Mouse (Mus musculus) adrenal gland, adult 2 months (tissue): ENCODE data around the gene Gm382. TPM values are rescaled to one million over a fixed set of nuclear protein-coding genes. Genes with fewer than 3 reads are reported as not detected.

ENCODE experiments used
- DNase-seq: peaks from one replicate; pipeline ENCODE4 v3.0.0; 2021
- long read RNA-seq: library from polyadenylated mRNA; stranded (forward); transcript quantifications from one replicate; pipeline ENCODE4 v2.0.0, GENCODE M21; 2021
- polyA plus RNA-seq: library from polyadenylated mRNA; depleted of rRNA; stranded (reverse); fragments of >200 nt; gene quantifications from 2 replicates; pipeline ENCODE4 v1.2.3, GENCODE M21; 2012; rRNA removed
- total RNA-seq, 2 experiments: library from RNA; stranded (reverse); gene quantifications; 2 replicates each; pipeline ENCODE4 v1.2.3; 2021

Gene Gm382
- total RNA-seq (not detected), polyA plus RNA-seq (not detected in 2 replicates)
- long read RNA-seq, result 0 reads

- no peak for DNase-seq
These were observed at the start of gene Gm382 for GRCm38 (mm10) chrX:127039672-127040071. Gene Gm382 (plus strand): TSS chrX:127039972.

GRCm38 (mm10) chrX:127070179-127070578 is 30.4 kb downstream of the Gm382 start:
- no peak for DNase-seq

DNA sequence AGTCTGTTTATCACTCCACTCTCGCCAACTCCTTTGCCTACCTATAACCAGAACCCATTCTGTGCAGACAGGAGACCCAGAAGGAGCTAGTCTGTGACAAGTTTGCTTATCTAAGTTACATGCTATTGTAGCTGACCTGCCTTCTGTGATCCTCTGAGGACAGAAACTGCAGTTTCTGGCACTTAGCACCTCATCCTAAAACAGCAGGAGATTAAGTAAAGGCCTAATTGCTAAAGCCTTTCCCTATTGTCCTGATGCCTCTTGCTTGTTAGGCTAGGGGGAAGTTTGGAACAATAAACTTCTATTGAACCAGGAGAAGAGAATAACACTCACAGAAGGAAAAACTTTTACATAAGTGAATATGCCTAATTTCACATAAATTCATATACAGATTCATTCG is 51.5 kb downstream of the Gm382 start:
- no peak for DNase-seq

DNA sequence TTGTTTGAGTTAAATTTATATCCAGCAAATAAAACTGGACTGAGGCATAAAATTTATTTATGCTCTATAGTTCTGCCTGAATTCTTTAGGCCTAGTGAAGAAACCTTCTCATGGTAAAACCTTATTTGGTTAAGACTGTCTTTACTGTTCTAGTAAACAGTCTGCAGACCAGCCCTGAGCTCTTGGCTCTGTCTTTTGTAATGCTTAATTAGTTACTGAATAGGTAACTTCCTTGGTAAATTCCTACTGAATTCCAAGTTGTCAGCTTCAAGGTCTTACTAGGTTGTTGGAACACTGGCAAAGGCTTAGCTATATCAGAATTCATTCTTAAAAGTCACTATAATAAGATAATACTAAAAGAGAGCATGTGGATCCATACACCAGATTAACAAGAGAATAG is 53.3 kb downstream of the Gm382 start:
- DNase-seq, result no peak

DNA sequence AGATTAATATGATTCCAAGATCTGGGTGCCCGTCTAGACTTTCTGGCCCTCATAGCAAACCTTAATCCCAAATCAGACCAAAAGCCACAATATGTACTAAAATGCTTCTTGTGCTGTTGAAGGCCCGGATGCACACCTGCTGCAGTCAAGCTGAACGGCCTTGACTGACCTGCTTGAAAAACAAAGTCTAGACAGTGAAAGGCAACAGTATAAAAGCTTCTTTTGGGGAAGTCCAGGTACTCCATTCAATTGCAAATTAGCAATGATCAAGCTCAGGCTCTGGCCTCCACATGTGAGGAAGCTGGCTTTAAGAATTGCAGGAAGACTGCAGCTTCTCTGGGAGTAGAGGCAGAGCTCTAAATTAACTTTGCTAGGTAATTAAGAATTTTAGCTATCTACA is 54.2 kb downstream of the Gm382 start:
- no peak for DNase-seq

DNA sequence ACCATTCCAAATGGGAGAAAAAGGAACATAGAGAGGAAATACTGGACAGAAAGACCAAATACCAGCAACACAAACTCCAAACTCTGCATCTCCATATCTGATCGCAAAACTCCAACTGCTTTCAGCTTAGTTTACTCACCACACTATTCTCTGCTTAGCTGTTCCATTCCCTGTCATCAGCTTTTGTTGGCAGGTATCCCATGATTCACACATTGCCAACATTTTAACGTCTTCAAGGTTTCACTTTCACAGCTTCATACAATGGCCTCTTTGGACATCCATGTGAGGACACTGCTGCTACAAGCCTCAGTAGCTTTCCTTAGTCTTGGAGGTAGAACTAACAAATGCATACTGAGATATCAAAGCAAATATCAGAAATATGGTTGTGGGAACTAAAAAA is 64.6 kb downstream of the Gm382 start:
- DNase-seq, result no peak

Other genes starting within 250 kb of the Gm382 start
- gene 4932411N23Rik, start 224.1 kb upstream of the Gm382 start, total RNA-seq, result not detected
- not detected in 2 replicates for gene 4932411N23Rik, start 224.1 kb upstream of the Gm382 start, polyA plus RNA-seq